Mouse (Mus musculus) small intestine, adult 2 months (tissue): ENCODE data around the gene Fam136a. TPM values are rescaled to one million over a fixed set of nuclear protein-coding genes. Genes with fewer than 3 reads are reported as not detected.
"Not testable (repeated sequence)": the region's sequence is repeated elsewhere in the genome, so short reads cannot be mapped to it uniquely, and the experiment has no call there.

Source experiments
- H3K27ac ChIP-seq: fragments of 200-500 bp; 2 replicates; pipeline ENCODE4 v1.5.1; 2012; ENCODE audit warnings: low read depth, low read length, control low read depth, inconsistent platforms; ENCODE audit not compliant: insufficient read depth
- H3K27me3 ChIP-seq: fragments of 200-500 bp; 2 replicates; pipeline ENCODE4 v1.6.1; 2012; ENCODE audit warnings: mild to moderate bottlenecking, moderate library complexity, low read length, inconsistent platforms; ENCODE audit not compliant: control insufficient read depth, insufficient read depth
- H3K36me3 ChIP-seq: fragments of 200-500 bp; 2 replicates; pipeline ENCODE4 v1.6.1; 2012; ENCODE audit warnings: mild to moderate bottlenecking, low read length, control low read depth, inconsistent platforms; ENCODE audit not compliant: control insufficient read depth, insufficient read depth
- H3K4me1 ChIP-seq: fragments of 200-500 bp; 2 replicates; pipeline ENCODE4 v1.6.1; 2012; ENCODE audit warnings: low read length, inconsistent platforms, mixed read lengths; ENCODE audit not compliant: control insufficient read depth, insufficient read depth, insufficient read length
- H3K4me3 ChIP-seq: fragments of 200-500 bp; 2 replicates; pipeline ENCODE4 v1.5.1; 2012; ENCODE audit warnings: low read depth, mild to moderate bottlenecking, control low read depth, inconsistent platforms, low read length, moderate library complexity
- CTCF ChIP-seq: fragments of 200-500 bp; IDR thresholded peaks from 2 replicates; pipeline ENCODE4 v1.5.1; 2012; ENCODE audit warnings: low read depth, mild to moderate bottlenecking, control low read depth, inconsistent platforms, low read length, moderate library complexity, mixed read lengths; ENCODE audit not compliant: insufficient replicate concordance, insufficient read length; ENCODE audit errors: extremely low read depth
- POLR2A ChIP-seq: fragments of 200-500 bp; IDR thresholded peaks from 2 replicates; pipeline ENCODE4 v1.6.1; 2012; ENCODE audit warnings: low read depth, mild to moderate bottlenecking, control low read depth, inconsistent platforms, low read length, moderate library complexity
- WGBS: fragments of 180-500 bp; shearing (Covaris S2); methylation state at CpG from one replicate; pipeline ENCODE4 v1.1.7; 2018; 5-methylcytosine and 5-hydroxymethylcytosine counted together
- polyA plus RNA-seq: library from polyadenylated mRNA; depleted of rRNA; stranded (reverse); fragments of >200 nt; gene quantifications from 2 replicates; pipeline ENCODE4 v1.2.3, GENCODE M21; 2012

Gene Fam136a
- polyA plus RNA-seq, 1 experiment = 15.5 TPM

DNA sequence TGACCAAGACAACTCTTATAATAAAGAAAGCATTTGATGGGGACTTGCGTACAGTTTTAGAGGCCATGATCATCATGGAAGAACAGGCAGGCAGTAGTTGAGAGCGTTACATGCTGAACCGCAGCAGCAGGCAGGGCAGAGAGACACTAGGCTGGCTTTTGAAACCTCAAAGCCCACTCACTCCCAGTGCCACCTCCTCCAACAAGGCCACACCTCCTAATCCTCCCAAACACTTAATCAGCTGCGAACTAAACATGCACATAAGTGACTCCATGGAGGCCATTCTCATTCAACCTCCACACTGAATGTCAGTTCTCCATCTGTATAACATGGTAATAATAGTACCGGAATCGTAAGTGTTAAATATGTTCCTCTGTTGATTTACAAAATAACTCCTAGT is 8.1 kb downstream of the Fam136a start:
- Histone ChIP-seq H3K27me3 (no peaks in the 10 kb centered on the region), H3K4me3 (no peak overlapping the region), H3K4me1 (peaks cover 6% of the 10 kb centered on the region), H3K27ac (no peak overlapping the region), H3K36me3 (peaks cover 17% of the 10 kb centered on the region)
- TF ChIP-seq CTCF = no peak
- no peak for TF ChIP-seq POLR2A
- WGBS = 91% methylated on average over 6 of the region's 6 CpGs

DNA sequence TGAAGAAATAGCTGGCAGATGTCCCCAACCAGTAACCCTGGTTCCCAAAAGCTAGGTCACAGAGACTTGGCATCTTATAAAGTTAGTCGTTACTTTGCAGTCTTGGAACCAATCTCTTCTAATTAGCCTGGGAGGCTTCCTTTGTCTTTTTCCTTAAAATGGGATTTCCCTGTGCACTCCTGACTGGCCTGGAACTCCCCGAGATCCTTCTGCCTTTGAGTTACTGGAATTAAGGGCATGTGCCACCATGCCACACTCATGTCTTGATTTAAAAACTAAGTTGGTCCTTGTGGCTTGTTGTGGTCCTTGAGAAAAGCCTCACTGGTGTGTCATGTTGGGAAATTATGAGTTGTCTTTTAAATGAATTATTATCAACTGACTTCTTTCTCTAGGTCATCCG is 12.9 kb downstream of the Fam136a start:
- Histone ChIP-seq H3K27ac (no peak overlapping the region), H3K4me1 (no peaks in the 10 kb centered on the region), H3K4me3 (no peak overlapping the region), H3K36me3 (peaks cover 25% of the 10 kb centered on the region), H3K27me3 (no peaks in the 10 kb centered on the region)
- TF ChIP-seq POLR2A (no peak), CTCF (no peak)
- WGBS = 85% methylated on average over 3 of the region's 3 CpGs

DNA sequence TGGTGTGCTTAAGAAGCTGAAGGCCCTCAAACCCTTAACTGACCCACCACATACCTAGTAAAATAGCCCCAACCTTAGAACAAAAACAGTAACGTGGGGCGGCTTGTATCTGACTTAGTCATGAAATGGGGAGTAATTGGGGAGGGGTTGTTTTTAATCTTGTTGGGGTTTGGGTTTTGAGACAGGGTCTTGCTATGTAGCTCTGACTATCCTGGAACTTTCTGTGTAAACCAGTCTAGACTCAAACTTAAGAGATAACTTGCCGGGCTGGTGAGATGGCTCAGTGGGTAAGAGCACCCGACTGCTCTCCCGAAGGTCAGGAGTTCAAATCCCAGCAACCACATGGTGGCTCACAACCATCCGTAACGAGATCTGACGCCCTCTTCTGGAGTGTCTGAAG is 14.7 kb downstream of the Fam136a start:
- H3K36me3 ChIP-seq = peaks cover 25% of the 10 kb centered on the region
- 81% methylated on average over 8 of the region's 8 CpGs for WGBS
- H3K4me3 ChIP-seq, H3K4me1 ChIP-seq, H3K27ac ChIP-seq, H3K27me3 ChIP-seq: not testable (repeated sequence)

DNA sequence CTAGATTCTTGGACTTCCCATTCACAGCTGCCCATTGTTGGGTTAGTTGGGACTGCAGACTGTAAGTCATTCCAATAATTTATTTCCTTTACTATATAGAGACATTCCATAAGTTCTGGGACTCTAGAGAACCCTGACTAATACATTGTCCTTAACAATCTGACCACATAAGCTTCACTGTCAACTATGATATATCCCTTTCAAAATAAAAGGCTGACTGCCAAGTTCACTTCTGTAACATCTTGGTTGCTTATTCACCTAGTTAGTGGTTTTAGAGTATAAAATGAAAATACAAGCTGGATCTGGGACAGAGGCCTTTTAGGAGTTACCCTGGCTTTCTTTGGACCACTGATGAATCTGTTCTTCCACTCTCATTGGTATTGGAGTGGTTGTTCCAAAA is 17.1 kb downstream of the Fam136a start:
- Histone ChIP-seq H3K4me1 (no peaks in the 10 kb centered on the region), H3K27me3 (no peaks in the 10 kb centered on the region), H3K36me3 (peaks cover 14% of the 10 kb centered on the region), H3K27ac (no peak overlapping the region), H3K4me3 (no peak overlapping the region)
- TF ChIP-seq CTCF (no peak), POLR2A (no peak)

DNA sequence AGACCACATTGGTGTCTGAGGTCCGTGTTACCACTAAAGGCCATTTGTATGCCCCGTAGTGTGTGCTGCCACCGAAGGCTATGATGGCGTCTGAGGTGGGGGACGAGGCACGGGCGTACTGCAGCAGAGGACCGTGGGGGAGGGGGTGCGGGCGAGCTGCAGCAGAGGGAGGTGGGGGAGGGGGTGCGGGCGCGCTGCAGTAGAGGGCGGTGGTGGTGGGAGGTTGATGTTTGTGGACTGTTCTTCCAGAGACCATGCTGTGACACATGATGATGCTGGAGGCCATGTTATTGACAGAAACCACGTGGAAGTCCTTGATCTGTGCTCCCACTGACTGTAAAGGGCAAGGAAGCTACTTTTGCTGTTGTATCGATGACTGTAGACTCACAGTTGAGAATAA is 17.9 kb downstream of the Fam136a start:
- Histone ChIP-seq H3K27ac (no peak overlapping the region), H3K36me3 (peaks cover 16% of the 10 kb centered on the region), H3K4me1 (no peaks in the 10 kb centered on the region), H3K4me3 (no peak overlapping the region), H3K27me3 (no peaks in the 10 kb centered on the region)
- no peak for TF ChIP-seq CTCF
- TF ChIP-seq POLR2A = no peak
- 58% methylated on average over 16 of the region's 16 CpGs for WGBS

DNA sequence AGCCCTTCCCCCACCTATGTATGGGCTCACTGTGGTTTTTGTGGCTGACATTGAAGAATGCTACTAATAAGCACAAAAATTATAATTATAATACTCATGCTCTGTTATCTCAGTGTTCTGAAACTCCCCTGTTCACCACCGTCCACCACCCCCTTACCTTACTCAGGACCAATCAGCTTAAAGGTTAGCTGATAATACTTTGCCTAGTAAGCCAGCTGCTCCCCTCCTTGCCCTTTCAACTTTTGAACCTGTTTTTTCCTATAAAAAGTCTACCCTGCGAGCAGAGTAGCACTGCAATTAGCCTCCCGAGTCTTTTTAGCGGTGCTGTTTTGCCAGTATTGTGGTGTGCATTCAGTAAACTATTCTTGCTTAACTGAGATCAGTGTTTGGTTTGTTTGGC is 19.2 kb downstream of the Fam136a start:
- H3K4me1 ChIP-seq = no peaks in the 10 kb centered on the region
- H3K27me3 ChIP-seq = no peaks in the 10 kb centered on the region
- no peak overlapping the region for H3K27ac ChIP-seq
- H3K36me3 ChIP-seq = peaks cover 18% of the 10 kb centered on the region
- H3K4me3 ChIP-seq = no peak overlapping the region
- no peak for TF ChIP-seq CTCF
- WGBS = 50% methylated on average over 4 of the region's 4 CpGs

DNA sequence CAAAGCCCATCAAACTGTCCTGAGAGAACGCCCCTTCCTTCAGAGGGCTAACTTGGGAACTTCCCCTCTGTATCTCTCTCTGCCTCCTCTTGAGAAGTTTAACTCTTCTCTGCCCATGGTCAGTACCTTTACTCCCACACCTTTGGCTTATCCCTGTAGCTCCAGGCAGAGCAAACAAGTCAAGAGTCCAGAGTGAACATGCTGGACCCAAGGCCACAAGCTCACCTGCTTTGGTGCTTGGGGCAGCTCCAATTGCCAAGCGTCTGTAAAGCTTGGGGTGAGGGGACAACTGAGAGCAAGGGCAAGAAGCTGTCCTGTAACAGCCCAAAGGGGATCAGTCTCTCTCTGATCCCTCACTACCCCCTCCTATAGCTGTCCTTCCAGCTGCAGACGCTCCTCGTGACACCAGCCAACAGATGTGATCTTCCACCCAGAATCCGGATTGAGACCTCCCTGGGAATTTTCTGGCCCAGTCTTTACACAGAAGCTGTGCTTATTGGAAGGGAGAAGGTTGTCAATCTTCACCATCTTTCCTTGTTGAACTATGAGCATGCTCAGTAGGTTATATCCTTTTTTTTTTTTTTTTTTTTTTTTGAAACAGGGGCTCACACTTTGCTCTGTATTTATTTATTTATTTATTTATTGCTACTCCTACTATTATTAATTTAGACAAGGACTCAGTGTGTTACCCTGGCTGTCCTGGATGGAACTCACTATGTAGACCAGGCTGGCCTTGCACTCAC is 20.1 kb downstream of the Fam136a start:
- H3K4me1 ChIP-seq = no peaks in the 10 kb centered on the region
- H3K4me3 ChIP-seq = no peak overlapping the region
- no peak overlapping the region for H3K27ac ChIP-seq
- H3K36me3 ChIP-seq = peaks cover 25% of the 10 kb centered on the region
- no peaks in the 10 kb centered on the region for H3K27me3 ChIP-seq
- TF ChIP-seq CTCF (no peak), POLR2A (no peak)
- 85% methylated on average over 5 of the region's 5 CpGs for WGBS

DNA sequence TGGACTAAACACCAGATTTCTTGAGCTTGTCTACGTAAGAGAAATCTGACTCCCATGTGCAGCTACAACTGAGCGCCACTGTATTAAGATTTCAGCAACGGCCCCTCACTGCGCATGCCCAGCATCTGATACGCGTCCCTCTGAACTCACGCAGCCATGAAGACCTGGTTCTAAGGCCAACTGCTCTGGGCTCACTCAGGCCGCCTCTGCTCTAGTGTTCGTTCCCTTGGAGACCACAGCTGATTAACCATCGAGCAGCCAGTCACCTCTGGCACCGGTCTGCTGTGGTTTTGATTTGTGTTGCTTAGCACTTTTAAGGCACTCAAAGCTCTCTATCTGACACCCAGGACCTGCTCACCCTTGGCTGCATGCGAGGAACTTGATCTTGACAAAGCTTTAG is 21.9 kb downstream of the Fam136a start:
- Histone ChIP-seq H3K27me3 (no peaks in the 10 kb centered on the region), H3K4me1 (no peaks in the 10 kb centered on the region), H3K27ac (no peak overlapping the region), H3K4me3 (no peak overlapping the region), H3K36me3 (peaks cover 42% of the 10 kb centered on the region)
- TF ChIP-seq POLR2A (no peak), CTCF (no peak)
- 90% methylated on average over 12 of the region's 12 CpGs for WGBS
